Mouse (Mus musculus) olfactory bulb, adult 2 months (tissue): ENCODE data around the gene Prmt7.

Experiments
- CTCF ChIP-seq: fragments of 200-500 bp; IDR thresholded peaks from 2 replicates; pipeline ENCODE4 v1.5.1; 2012; ENCODE audit warnings: low read depth, mild to moderate bottlenecking, low read length, moderate library complexity; ENCODE audit not compliant: insufficient read depth
- POLR2A ChIP-seq: fragments of 200-500 bp; IDR thresholded peaks from 2 replicates; pipeline ENCODE4 v1.6.1; 2012; ENCODE audit warnings: mild to moderate bottlenecking, low read depth, low read length, moderate library complexity; ENCODE audit not compliant: insufficient read depth

DNA sequence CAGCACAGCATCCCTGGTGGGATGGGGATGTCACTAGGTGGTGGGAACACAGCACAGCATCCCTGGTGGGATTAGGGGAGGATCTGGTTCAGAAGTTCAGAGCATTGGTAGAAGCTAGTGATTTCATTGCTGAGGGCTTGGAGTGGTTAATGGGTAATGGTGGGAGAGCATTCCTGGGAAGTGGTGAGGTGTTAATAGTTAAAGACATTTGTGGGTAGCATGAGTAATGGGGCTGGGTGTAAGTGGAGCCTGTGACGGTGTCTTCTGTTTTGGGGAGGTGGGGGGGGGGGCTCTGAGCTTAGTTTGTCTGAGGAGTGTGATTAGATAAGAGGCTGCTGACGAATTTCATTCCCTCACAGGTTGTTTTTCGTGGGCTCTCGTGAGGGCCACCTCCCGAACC is 16.7 kb upstream of the Prmt7 start:
- no peak for TF ChIP-seq CTCF
- no peak for TF ChIP-seq POLR2A
